9 mouse cellular contexts compared by ENCODE assay signal in the genomic region with DNA sequence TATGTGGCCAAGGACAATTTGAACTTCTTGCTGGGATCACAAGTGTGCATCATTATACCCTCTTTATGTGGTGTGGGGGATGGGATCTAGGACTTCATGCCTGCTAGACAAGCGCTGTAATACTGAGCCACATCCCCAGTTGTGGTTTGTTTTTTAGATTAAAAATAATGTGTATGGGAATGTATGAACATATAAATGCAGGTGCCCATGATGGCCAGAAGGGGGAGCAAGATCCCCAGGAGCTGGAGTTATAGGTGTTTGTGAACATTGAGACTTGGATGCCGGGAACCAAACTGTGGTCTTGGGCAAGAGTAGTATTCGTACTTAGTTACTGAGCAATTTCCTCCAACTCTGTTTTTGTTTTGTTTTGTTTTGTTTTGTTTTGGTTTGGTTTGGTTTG. TPM values are rescaled to one million over a fixed set of nuclear protein-coding genes. Genes with fewer than 3 reads are reported as not detected.
DNase-seq lines count a peak whose midpoint lies in the region; TF ChIP-seq lines count a peak whose summit lies in the region.
"Had no signal": no experiment of that assay in that cellular context is flagged by ENCODE, and none has a peak within 500 bp of the region (broad histone marks: within the 10 kb centered on the region; RNA-seq: fewer than 3 reads in every experiment).

No protein-coding gene starts in this region.

- H3K27ac ChIP-seq in layer of hippocampus, adult 2 months = no peak overlapping the region

- peak; percentile 71 for TF ChIP-seq CTCF in layer of hippocampus, adult 2 months (conservative IDR thresholded peaks at IDR 0.05)

- DNase-seq in layer of hippocampus, adult 2 months (ENCODE audit: low spot score in 2 of 2) = no peak
- no peak for DNase-seq in layer of hippocampus, postnatal 25 days (ENCODE audit: extremely low spot score in 1 of 2, low spot score in 1 of 2)
- peak; percentile 58 for DNase-seq in CD4-positive helper T cell, adult 2 months (ENCODE audit: low read depth, low spot score)
- DNase-seq in MEL-GATA-1-ER (ENCODE audit: extremely low read depth, low read depth) = peak; percentile 77
- peak; percentile 35 for DNase-seq in lung, postnatal 36 days
- no peak for DNase-seq in right cerebral cortex, postnatal 36 days (ENCODE audit: low spot score in 2 of 2)
- DNase-seq in cerebellum, adult 11-12 months = no peak
- DNase-seq: kidney, postnatal 25 days; right cerebral cortex, postnatal 14 days had no signal

- H3K4me3 ChIP-seq in layer of hippocampus, adult 2 months = no peak overlapping the region

RNA-seq across cellular contexts. Expression of a gene that starts 1.3 kb away (rescaled TPM):
- total RNA-seq in layer of hippocampus, adult 2 months (2021) = 10 to 100 TPM; 24.8 to 26.3 TPM
- total RNA-seq in layer of hippocampus, postnatal 25 days (2021) = 10 to 100 TPM; 25.6 to 27.0 TPM

RNA-seq across cellular contexts. Expression of a gene that starts 38.0 kb away (rescaled TPM):
- total RNA-seq in layer of hippocampus, adult 2 months (2021) = 10 to 100 TPM; 11.9 to 12.4 TPM
- total RNA-seq in layer of hippocampus, postnatal 25 days (2021) = 10 to 100 TPM in 1 of 2 experiments, 1 to 10 TPM in 1; 9.8 to 11.4 TPM

RNA-seq across cellular contexts. Expression of a gene that starts 38.1 kb away (rescaled TPM):
- 10 to 100 TPM; 47.6 to 54.4 TPM for total RNA-seq in layer of hippocampus, adult 2 months (2021)
- 10 to 100 TPM; 52.4 to 56.2 TPM for total RNA-seq in layer of hippocampus, postnatal 25 days (2021)

Comparison
In these comparisons a context has a peak if more than half of its experiments do, and no peak if none do; other contexts are left out.
1. DNase-seq: peak in CD4-positive helper T cell, adult 2 months (single experiment), MEL-GATA-1-ER (single experiment) and lung, postnatal 36 days (single experiment); none in layer of hippocampus, adult 2 months (0 of 2), layer of hippocampus, postnatal 25 days (0 of 2), right cerebral cortex, postnatal 36 days (0 of 2) and cerebellum, adult 11-12 months (single experiment).